Mouse (Mus musculus) layer of hippocampus, adult 11-12 months (tissue): Measurements from ENCODE around the gene Ccng1.
"Not testable (repeated sequence)": the region's sequence is repeated elsewhere in the genome, so short reads cannot be mapped to it uniquely, and the experiment has no call there.

Experiments used
- DNase-seq: peaks from one replicate; pipeline ENCODE4 v3.0.0; 2022; ENCODE audit warnings: low spot score

Gene Ccng1

GRCm38 (mm10) chr11:40718324-40718723 lies 36.8 kb downstream of the Ccng1 start:
- DNase-seq: no peak

DNA sequence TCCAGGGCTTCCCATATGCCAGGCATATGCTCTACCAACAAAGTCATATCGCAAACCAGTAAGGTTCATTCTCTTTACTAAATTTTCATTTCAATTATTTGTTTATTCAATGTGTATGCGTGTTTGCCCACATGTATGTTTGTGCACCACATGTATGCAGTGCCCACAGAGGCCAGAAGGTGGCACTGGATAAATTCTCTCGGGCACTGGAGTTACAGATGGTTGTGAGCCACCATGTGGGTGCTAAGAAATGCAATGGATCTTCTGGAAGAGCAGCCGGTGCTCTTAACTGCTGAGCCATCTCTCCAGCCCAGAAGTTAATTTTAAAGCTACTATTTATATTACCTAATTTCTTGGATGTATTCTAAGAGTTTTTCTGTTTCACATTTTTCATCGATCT lies 39.6 kb downstream of the Ccng1 start:
- peak; percentile 22 for DNase-seq

DNA sequence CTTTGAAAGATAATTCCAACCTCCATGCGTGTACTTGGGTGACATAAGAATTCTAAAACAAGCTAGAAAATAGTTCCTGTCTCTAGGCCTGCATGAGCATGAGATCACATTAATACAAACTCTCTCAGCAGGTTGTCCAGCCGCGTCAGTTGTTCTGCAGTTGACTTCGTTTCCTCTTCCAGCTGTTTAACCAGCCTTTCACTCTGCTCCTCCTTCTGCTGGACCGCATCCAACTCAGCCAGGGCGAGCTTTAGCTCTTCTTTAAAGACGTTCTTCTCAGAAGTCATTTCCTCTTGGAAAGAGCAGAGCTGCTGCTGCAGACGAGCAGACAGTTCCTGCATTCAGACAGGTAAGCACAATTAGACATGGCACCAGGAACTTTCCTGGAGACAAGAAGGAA lies 41.3 kb downstream of the Ccng1 start:
- DNase-seq: no peak

GRCm38 (mm10) chr11:40709899-40710298 lies 45.2 kb downstream of the Ccng1 start:
- DNase-seq: not testable (repeated sequence)
